Mouse (Mus musculus) left cerebral cortex, adult 8-10 months (tissue): Measurements from ENCODE around the gene Rap1gap. TPM values are rescaled to one million over a fixed set of nuclear protein-coding genes. Genes with fewer than 3 reads are reported as not detected.
A peak's percentile ranks its signal among the peaks of the same experiment; 100 is the strongest.

Experiments
- DNase-seq, 2 experiments: peaks; one replicate each; pipeline ENCODE4 v3.0.0; 2022; ENCODE audit warnings: low spot score in 2 of 2
- total RNA-seq, 4 experiments: library from RNA; stranded (reverse); gene quantifications; 2 replicates each; pipeline ENCODE4 v1.2.4; 2022

Rap1gap gene
- total RNA-seq, 4 experiments from 2014 or later, result 338 to 399 (median 364) TPM

- DNase-seq, result no peak
These were observed 3.0 kb upstream of the Rap1gap start for GRCm38 (mm10) chr4:137661547-137661946.

- no peak for DNase-seq
These were observed 1.0 kb upstream of the Rap1gap start for GRCm38 (mm10) chr4:137663491-137663890.

- DNase-seq, result peak in 1 of 2 experiments; percentile 56
These were observed 602 bp downstream of the Rap1gap start for GRCm38 (mm10) chr4:137664980-137665675.

GRCm38 (mm10) chr4:137665791-137666190, 1.3 kb downstream of the Rap1gap start:
- DNase-seq, result no peak

- no peak for DNase-seq
These were observed 1.9 kb downstream of the Rap1gap start for GRCm38 (mm10) chr4:137666283-137666957.

- DNase-seq, result peak in 1 of 2 experiments; percentile 75
These were observed 2.4 kb downstream of the Rap1gap start for GRCm38 (mm10) chr4:137666958-137667345.

- no peak for DNase-seq
These were observed 3.2 kb downstream of the Rap1gap start for GRCm38 (mm10) chr4:137667747-137668146.

GRCm38 (mm10) chr4:137671711-137672500, 7.4 kb downstream of the Rap1gap start:
- no peak for DNase-seq

- no peak for DNase-seq
These were observed 11.0 kb downstream of the Rap1gap start for GRCm38 (mm10) chr4:137675566-137675965.

- peak in 1 of 2 experiments; percentile 81 for DNase-seq
These were observed 11.5 kb downstream of the Rap1gap start for GRCm38 (mm10) chr4:137676057-137676456.

- no peak for DNase-seq
These were observed 12.4 kb downstream of the Rap1gap start for GRCm38 (mm10) chr4:137676700-137677484.

- no peak for DNase-seq
These were observed 13.4 kb downstream of the Rap1gap start for GRCm38 (mm10) chr4:137677906-137678305.

GRCm38 (mm10) chr4:137678568-137678967, 14.0 kb downstream of the Rap1gap start:
- DNase-seq, result no peak

- DNase-seq, result no peak
These were observed 15.5 kb downstream of the Rap1gap start for GRCm38 (mm10) chr4:137679979-137680550.

- no peak for DNase-seq
These were observed 16.2 kb downstream of the Rap1gap start for GRCm38 (mm10) chr4:137680721-137681120.

- DNase-seq, result peak in 1 of 2 experiments; percentile 86
These were observed 17.0 kb downstream of the Rap1gap start for GRCm38 (mm10) chr4:137681408-137682104.

- no peak for DNase-seq
These were observed 18.5 kb downstream of the Rap1gap start for GRCm38 (mm10) chr4:137682961-137683453.

- no peak for DNase-seq
These were observed 20.4 kb downstream of the Rap1gap start for GRCm38 (mm10) chr4:137684830-137685343.

GRCm38 (mm10) chr4:137686303-137686702, 21.8 kb downstream of the Rap1gap start:
- DNase-seq, result no peak
